Comparison of ENCODE assay signal across 8 mouse cellular contexts in genomic region chr8:87663349-87664216, GRCm38 (mm10).
DNase-seq lines count a peak whose midpoint lies in the region; ATAC-seq and TF ChIP-seq lines count a peak whose summit lies in the region.

No protein-coding gene starts in this region.

- DNase-seq in cerebellum, adult 11-12 months = peak; percentile 89
- peak; percentile 34 for DNase-seq in heart, postnatal 25 days (ENCODE audit: low spot score)
- DNase-seq in layer of hippocampus, adult 2 months (ENCODE audit: low spot score in 2 of 2) = peak; percentile 59 to 86
- DNase-seq in lung, adult 2 months = peak; percentile 57
- peak; percentile 79 for DNase-seq in ovary, postnatal 10 days (ENCODE audit: low spot score)
- DNase-seq in thymus, postnatal 14 days = peak; percentile 60

- H3K4me2 ChIP-seq in forebrain, embryonic 16.5 days (ENCODE audit: low read length) = peak overlapping the region; percentile 58

- 14% methylated on average over 18 of the region's 18 CpGs for WGBS in forebrain, embryonic 16.5 days
- 16% methylated on average over 18 of the region's 18 CpGs for WGBS in lung, adult 2 months

- H3K4me3 ChIP-seq in E14TG2a.4 (replicated peaks; ENCODE audit: low read length) = peak overlapping the region; percentile 75
- H3K4me3 ChIP-seq in forebrain, embryonic 16.5 days (replicated peaks; ENCODE audit: low read length) = peak overlapping the region; percentile 33
- H3K4me3 ChIP-seq in layer of hippocampus, adult 2 months = peak overlapping the region; percentile 23; the same call in 1 of the 2 replicates
- H3K4me3 ChIP-seq in lung, adult 2 months (replicated peaks; ENCODE audit: extremely low read depth, low read depth, low read length) = no peak overlapping the region

- intact Hi-C loops in heart, postnatal 25 days (cut with DNase I) = loop anchor here (2.0 to 5.0 kb wide), 3 partner anchors 89 to 359 kb away; no protein-coding TSS in a partner anchor

- ATAC-seq in forebrain, embryonic 16.5 days = peak; percentile 22

- no peaks in the 10 kb centered on the region; the same call in 1 of the 2 replicates for H3K36me3 ChIP-seq in E14TG2a.4 (ENCODE audit: insufficient read depth, low read length)
- H3K36me3 ChIP-seq in forebrain, embryonic 16.5 days (ENCODE audit: control insufficient read depth, insufficient read depth) = no peaks in the 10 kb centered on the region

- H3K4me1 ChIP-seq in E14TG2a.4 (replicated peaks; ENCODE audit: low read depth, low read length) = peaks cover 49% of the 10 kb centered on the region
- peaks cover 56% of the 10 kb centered on the region for H3K4me1 ChIP-seq in forebrain, embryonic 16.5 days (replicated peaks; ENCODE audit: control insufficient read depth, insufficient read depth, low read length)
- no peaks in the 10 kb centered on the region for H3K4me1 ChIP-seq in lung, adult 2 months (ENCODE audit: control insufficient read depth, insufficient read depth, low read length)

- peak; percentile 84 for TF ChIP-seq CTCF in E14TG2a.4 (conservative IDR thresholded peaks at IDR 0.05; ENCODE audit: low read length)
- TF ChIP-seq CTCF in layer of hippocampus, adult 2 months (conservative IDR thresholded peaks at IDR 0.05) = peak; percentile 96
- TF ChIP-seq CTCF in lung, adult 2 months (IDR thresholded peaks at IDR 0.05; ENCODE audit: insufficient read depth, low read length) = peak; percentile 79

- H3K9ac ChIP-seq in forebrain, embryonic 16.5 days (replicated peaks; ENCODE audit: low read depth, low read length) = peak overlapping the region; percentile 56

- peak overlapping the region; percentile 69 for H3K27ac ChIP-seq in forebrain, embryonic 16.5 days (ENCODE audit: low read length)
- peak overlapping the region; percentile 51 for H3K27ac ChIP-seq in layer of hippocampus, adult 2 months

- no peak for TF ChIP-seq POLR2A in lung, adult 2 months (IDR thresholded peaks at IDR 0.05; ENCODE audit: borderline replicate concordance, extremely low read depth, low read depth, low read length)

- no peaks in the 10 kb centered on the region for H3K9me3 ChIP-seq in E14TG2a.4 (ENCODE audit: low read length)
- no peaks in the 10 kb centered on the region for H3K9me3 ChIP-seq in forebrain, embryonic 16.5 days (ENCODE audit: control insufficient read depth, low read length)

- peaks cover 55% of the 10 kb centered on the region for H3K27me3 ChIP-seq in E14TG2a.4 (ENCODE audit: insufficient read depth, low read length)
- no peaks in the 10 kb centered on the region for H3K27me3 ChIP-seq in forebrain, embryonic 16.5 days (replicated peaks; ENCODE audit: control insufficient read depth, insufficient read depth, low read length)

Comparison
In these comparisons a context has a peak if more than half of its experiments do, and no peak if none do; other contexts are left out.
1. DNase-seq: peak in every context shown above with its lines; median percentile 89 in cerebellum, adult 11-12 months; 79 in ovary, postnatal 10 days; 72 in layer of hippocampus, adult 2 months; 60 in thymus, postnatal 14 days; 57 in lung, adult 2 months; 34 in heart, postnatal 25 days.